Mouse (Mus musculus) megakaryocyte, adult 5-6 weeks (primary cell): ENCODE measurements around the gene Col2a1. TPM values are rescaled to one million over a fixed set of nuclear protein-coding genes. Genes with fewer than 3 reads are reported as not detected.

Experiments
- ATAC-seq: 2 replicates; pipeline ENCODE4 v1.8.0; 2016; ENCODE audit warnings: mild to moderate bottlenecking, inconsistent platforms; ENCODE audit not compliant: poor library complexity, severe bottlenecking
- total RNA-seq, 2 experiments: library from RNA; stranded (forward) in 1 of 2; stranded (reverse) in 1 of 2; fragments of 153-499, 151-499 nt in 1 of 2; fragments of 221-1000, 200-1000 nt in 1 of 2; gene quantifications; 2 replicates each; pipeline versions ENCODE4 v1.2.3 to v1.2.4; 2015 to 2017

The Col2a1 gene
- total RNA-seq, 2 experiments from 2014 or later: not detected

DNA sequence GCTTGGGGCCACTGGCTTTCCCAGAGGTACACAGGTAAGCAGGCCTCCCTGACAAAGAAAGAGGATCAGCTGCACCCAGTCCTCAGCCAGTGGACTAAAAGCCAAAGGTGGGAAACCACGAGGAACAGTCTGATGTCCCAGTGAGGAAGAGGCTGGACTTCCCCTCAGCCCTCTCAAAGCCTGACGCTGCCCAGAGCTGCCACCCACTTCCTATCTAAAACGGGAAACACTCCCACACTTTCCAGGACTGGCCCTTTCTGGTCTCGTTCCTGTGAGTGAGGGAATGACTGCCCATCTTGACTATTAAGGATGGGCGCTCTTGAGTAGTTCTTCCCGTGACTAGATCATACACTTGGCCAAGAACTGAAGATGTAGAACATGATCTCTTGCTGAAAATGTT lies 76.7 kb downstream of the Col2a1 start:
- peak; percentile 82 for ATAC-seq

- ATAC-seq: no peak
Observed at GRCm38 (mm10) chr15:97927018-97927417, 77.5 kb downstream of the Col2a1 start.

Other genes with a start within 250 kb of the Col2a1 start
- gene Rapgef3, start 236.7 kb downstream of the Col2a1 start, total RNA-seq (2015): 0.02 TPM in 1 of 2 replicates, not detected in the other
- 1.2 and 1.4 TPM in 2 replicates for gene Rapgef3, start 236.7 kb downstream of the Col2a1 start, total RNA-seq (2017)
- 42.3 and 47.1 TPM in 2 replicates for gene Slc48a1, start 226.2 kb downstream of the Col2a1 start, total RNA-seq (2015)
- gene Slc48a1, start 226.2 kb downstream of the Col2a1 start, total RNA-seq (2017): 33.1 and 33.5 TPM in 2 replicates
- 15.6 and 17.2 TPM in 2 replicates for gene Hdac7, start 160.2 kb downstream of the Col2a1 start, total RNA-seq (2015)
- 5.7 and 6.2 TPM in 2 replicates for gene Hdac7, start 160.2 kb downstream of the Col2a1 start, total RNA-seq (2017)
- 2.1 and 4.1 TPM in 2 replicates for gene Vdr, start 94.1 kb downstream of the Col2a1 start, total RNA-seq (2015)
- 0.59 and 1.4 TPM in 2 replicates for gene Vdr, start 94.1 kb downstream of the Col2a1 start, total RNA-seq (2017)
- 12.4 and 18.5 TPM in 2 replicates for gene Tmem106c, start 40.5 kb downstream of the Col2a1 start, total RNA-seq (2015)
- gene Tmem106c, start 40.5 kb downstream of the Col2a1 start, total RNA-seq (2017): 13.5 and 14.1 TPM in 2 replicates
- 2.4 and 3.1 TPM in 2 replicates for gene Pfkm, start 87.9 kb upstream of the Col2a1 start, total RNA-seq (2015)
- gene Pfkm, start 87.9 kb upstream of the Col2a1 start, total RNA-seq (2017): 4.7 and 6.2 TPM in 2 replicates
- gene Senp1, start 89.0 kb upstream of the Col2a1 start, total RNA-seq (2015): 43.4 and 44.7 TPM in 2 replicates
- gene Senp1, start 89.0 kb upstream of the Col2a1 start, total RNA-seq (2017): 39.9 and 52.2 TPM in 2 replicates
- 29.8 and 34.5 TPM in 2 replicates for gene Asb8, start 160.9 kb upstream of the Col2a1 start, total RNA-seq (2015)
- 30.0 and 31.4 TPM in 2 replicates for gene Asb8, start 160.9 kb upstream of the Col2a1 start, total RNA-seq (2017)
- not detected in 2 replicates for gene Ccdc184, start 162.5 kb upstream of the Col2a1 start, total RNA-seq (2015)
- gene Ccdc184, start 162.5 kb upstream of the Col2a1 start, total RNA-seq (2017): not detected in 2 replicates
- not detected in 2 replicates for gene Olfr288, start 190.8 kb upstream of the Col2a1 start, total RNA-seq (2015)
- not detected in 2 replicates for gene Olfr288, start 190.8 kb upstream of the Col2a1 start, total RNA-seq (2017)
- gene Gm44579, start 216.3 kb upstream of the Col2a1 start, total RNA-seq (2015): not detected in 2 replicates
- gene Gm44579, start 216.3 kb upstream of the Col2a1 start, total RNA-seq (2017): not detected in 2 replicates
- not detected in 2 replicates for gene Olfr287, start 216.4 kb upstream of the Col2a1 start, total RNA-seq (2015)
- not detected in 2 replicates for gene Olfr287, start 216.4 kb upstream of the Col2a1 start, total RNA-seq (2017)
- not detected in 2 replicates for gene Olfr286, start 229.8 kb upstream of the Col2a1 start, total RNA-seq (2015)
- not detected in 2 replicates for gene Olfr286, start 229.8 kb upstream of the Col2a1 start, total RNA-seq (2017)